Mouse (Mus musculus) lung, adult 2 months (tissue): Measurements from ENCODE around the gene Tmem132e.

ENCODE experiments used
- CTCF ChIP-seq: fragments of 200-500 bp; IDR thresholded peaks from 2 replicates; pipeline ENCODE4 v1.5.1; 2011; ENCODE audit warnings: mild to moderate bottlenecking, low read length, control low read depth; ENCODE audit not compliant: insufficient read depth
- POLR2A ChIP-seq: fragments of 200-500 bp; IDR thresholded peaks from 2 replicates; pipeline ENCODE4 v1.6.1; 2011; ENCODE audit warnings: low read depth, mild to moderate bottlenecking, control low read depth, low read length, borderline replicate concordance; ENCODE audit errors: extremely low read depth

- TF ChIP-seq CTCF (no peak), POLR2A (no peak)
Measured at GRCm38 (mm10) chr11:82386970-82387540, 1.6 kb upstream of the Tmem132e start.
